Mouse (Mus musculus) MEL (cell line): ENCODE measurements around the gene Gatad2a. TPM values are rescaled to one million over a fixed set of nuclear protein-coding genes. Genes with fewer than 3 reads are reported as not detected.

Experiments
- DNase-seq: peaks from one replicate; pipeline ENCODE4 v3.0.0; 2011; ENCODE audit warnings: low read depth, low spot score
- H3K27ac ChIP-seq: 2 replicates; pipeline ENCODE4 v1.5.1; 2012; ENCODE audit warnings: low read depth, mild to moderate bottlenecking, control low read depth, low read length, moderate library complexity; ENCODE audit not compliant: control insufficient read depth
- H3K27me3 ChIP-seq, 2 experiments: fragments of 150-350 bp in 1 of 2; sonication (generic) in 1 of 2; 2 replicates each; pipeline ENCODE4 v1.6.1; 2012; ENCODE audit warnings: low read length in 2 of 2, mild to moderate bottlenecking in 2 of 2, improper control_type of control experiment in 1 of 2, moderate library complexity in 1 of 2; ENCODE audit not compliant: insufficient read depth in 2 of 2, control insufficient read depth in 1 of 2
- H3K36me3 ChIP-seq, 2 experiments: 2 replicates each; pipeline ENCODE4 v1.6.1; 2012 to 2014; ENCODE audit warnings: low read length in 2 of 2, improper control_type of control experiment in 1 of 2, inconsistent platforms in 1 of 2, mild to moderate bottlenecking in 1 of 2; ENCODE audit not compliant: insufficient read depth in 2 of 2, control insufficient read depth in 1 of 2
- H3K4me1 ChIP-seq, 2 experiments: fragments of 150-350 bp in 1 of 2; sonication (generic) in 1 of 2; 2 replicates each; pipeline ENCODE4 v1.6.1; 2012; ENCODE audit warnings: low read length in 2 of 2, improper control_type of control experiment in 1 of 2, mild to moderate bottlenecking in 1 of 2; ENCODE audit not compliant: insufficient read depth in 2 of 2, control insufficient read depth in 1 of 2
- H3K4me3 ChIP-seq, 2 experiments: fragments of 150-350 bp in 1 of 2; sonication (generic) in 1 of 2; 2 replicates each; pipeline ENCODE4 v1.5.1; 2012; ENCODE audit warnings: low read depth in 2 of 2, low read length in 2 of 2, mild to moderate bottlenecking in 2 of 2, moderate library complexity in 2 of 2, control low read depth in 1 of 2, improper control_type of control experiment in 1 of 2; ENCODE audit not compliant: control insufficient read depth in 1 of 2, insufficient read depth in 1 of 2
- H3K79me2 ChIP-seq: 2 replicates; pipeline ENCODE4 v1.6.1; 2012; ENCODE audit warnings: mild to moderate bottlenecking, low read length, moderate library complexity; ENCODE audit not compliant: control insufficient read depth, poor library complexity, insufficient read depth
- H3K9ac ChIP-seq: 2 replicates; pipeline ENCODE4 v1.6.1; 2012; ENCODE audit warnings: low read depth, mild to moderate bottlenecking, control low read depth, low read length, moderate library complexity; ENCODE audit not compliant: control insufficient read depth, poor library complexity, severe bottlenecking
- H3K9me3 ChIP-seq: fragments of 150-350 bp; sonication (generic); replicated peaks from 2 replicates; pipeline ENCODE4 v1.6.1; 2012; ENCODE audit warnings: mild to moderate bottlenecking, low read length, improper control_type of control experiment, moderate library complexity; ENCODE audit not compliant: insufficient read depth
- BHLHE40 ChIP-seq: IDR thresholded peaks from 2 replicates; pipeline ENCODE4 v1.6.1; 2012; ENCODE audit warnings: low read depth, mild to moderate bottlenecking, inconsistent platforms, low read length, improper control_type of control experiment, borderline replicate concordance
- CHD2 ChIP-seq: IDR thresholded peaks from 2 replicates; pipeline ENCODE4 v1.6.1; 2011; ENCODE audit warnings: low read length, improper control_type of control experiment
- CTCF ChIP-seq, 3 experiments: IDR thresholded peaks in 2 of 3; conservative IDR thresholded peaks in 1 of 3; 2 replicates each; pipeline ENCODE4 v1.5.1; 2011 to 2012; ENCODE audit warnings: low read length in 3 of 3, low read depth in 2 of 3, mild to moderate bottlenecking in 2 of 3, improper control_type of control experiment in 1 of 3, inconsistent platforms in 1 of 3, mixed read lengths in 1 of 3, moderate library complexity in 1 of 3; ENCODE audit not compliant: control insufficient read depth in 1 of 3, insufficient read depth in 1 of 3, poor library complexity in 1 of 3, severe bottlenecking in 1 of 3
- ELF1 ChIP-seq: IDR thresholded peaks from 2 replicates; pipeline ENCODE4 v1.6.1; 2014; ENCODE audit warnings: low read depth, mild to moderate bottlenecking, inconsistent platforms, low read length, improper control_type of control experiment, moderate library complexity
- EP300 ChIP-seq, 2 experiments: IDR thresholded peaks; 2 replicates each; pipeline ENCODE4 v1.6.1; 2011; ENCODE audit warnings: improper control_type of control experiment in 2 of 2, low read length in 2 of 2, low read depth in 1 of 2, mild to moderate bottlenecking in 1 of 2
- GABPA ChIP-seq: IDR thresholded peaks from 2 replicates; pipeline ENCODE4 v1.6.1; 2012; ENCODE audit warnings: low read depth, mild to moderate bottlenecking, inconsistent platforms, low read length, improper control_type of control experiment, moderate library complexity
- JUND ChIP-seq: IDR thresholded peaks from 2 replicates; pipeline ENCODE4 v1.6.1; 2011; ENCODE audit warnings: low read depth, mild to moderate bottlenecking, improper control_type of control experiment, low read length
- KAT2A ChIP-seq: conservative IDR thresholded peaks from 2 replicates; pipeline ENCODE4 v1.6.1; 2012; ENCODE audit warnings: low read depth, low read length, improper control_type of control experiment, inconsistent platforms
- MAFK ChIP-seq: IDR thresholded peaks from 2 replicates; pipeline ENCODE4 v1.6.1; 2011; ENCODE audit warnings: low read depth, mild to moderate bottlenecking, low read length, improper control_type of control experiment, borderline replicate concordance
- MYB ChIP-seq: IDR thresholded peaks from 2 replicates; pipeline ENCODE4 v1.6.1; 2011; ENCODE audit warnings: mild to moderate bottlenecking, low read depth, low read length, improper control_type of control experiment
- MYC ChIP-seq: IDR thresholded peaks from 2 replicates; pipeline ENCODE4 v1.6.1; 2011; ENCODE audit warnings: low read depth, mild to moderate bottlenecking, low read length, improper control_type of control experiment, moderate library complexity
- RAD21 ChIP-seq: IDR thresholded peaks from 2 replicates; pipeline ENCODE4 v1.6.1; 2011; ENCODE audit warnings: mild to moderate bottlenecking, low read depth, low read length, improper control_type of control experiment
- RCOR1 ChIP-seq: IDR thresholded peaks from 2 replicates; pipeline ENCODE4 v1.6.1; 2012; ENCODE audit warnings: low read depth, mild to moderate bottlenecking, inconsistent platforms, low read length, improper control_type of control experiment
- SMC3 ChIP-seq: IDR thresholded peaks from 2 replicates; pipeline ENCODE4 v1.6.1; 2011; ENCODE audit warnings: low read depth, low read length, improper control_type of control experiment
- TBP ChIP-seq: IDR thresholded peaks from 2 replicates; pipeline ENCODE4 v1.8.0; 2011; ENCODE audit warnings: low read depth, low read length, improper control_type of control experiment
- TCF12 ChIP-seq: IDR thresholded peaks from 2 replicates; pipeline ENCODE4 v1.6.1; 2014; ENCODE audit warnings: low read depth, mild to moderate bottlenecking, inconsistent platforms, low read length, improper control_type of control experiment, moderate library complexity
- UBTF ChIP-seq: IDR thresholded peaks from 2 replicates; pipeline ENCODE4 v1.6.1; 2012; ENCODE audit warnings: low read depth, mild to moderate bottlenecking, inconsistent platforms, low read length, improper control_type of control experiment, moderate library complexity, borderline replicate concordance; ENCODE audit not compliant: insufficient read depth
- ZC3H11A ChIP-seq: IDR thresholded peaks from 2 replicates; pipeline ENCODE4 v1.6.1; 2012; ENCODE audit warnings: low read depth, mild to moderate bottlenecking, inconsistent platforms, low read length, improper control_type of control experiment
- ZMIZ1 ChIP-seq: IDR thresholded peaks from 2 replicates; pipeline ENCODE4 v1.6.1; 2012; ENCODE audit warnings: low read depth, mild to moderate bottlenecking, inconsistent platforms, low read length, improper control_type of control experiment, moderate library complexity
- polyA plus RNA-seq, 2 experiments: library from polyadenylated mRNA; stranded (reverse) in 1 of 2; unstranded in 1 of 2; fragments of >175 nt in 1 of 2; fragments of >200 nt in 1 of 2; gene quantifications; 2 replicates each; pipeline versions ENCODE4 v1.2.1 to v1.2.4; 2012; ENCODE audit warnings: low replicate concordance in 2 of 2, low read depth in 1 of 2; ENCODE audit not compliant: insufficient read length in 2 of 2, insufficient read depth in 1 of 2, missing spikeins in 1 of 2
- total RNA-seq: library from RNA; depleted of rRNA; stranded (reverse); fragments of 300-350 nt; gene quantifications from 2 replicates; pipeline ENCODE4 v1.2.3, GENCODE M21; 2012

Gatad2a gene
- total and polyA plus RNA-seq, 3 experiments = 38.0 to 129 (median 111) TPM

- TF ChIP-seq CHD2 (no peak), MYB (no peak), RAD21 (no peak), ZMIZ1 (no peak), BHLHE40 (no peak), MAFK (no peak), RCOR1 (no peak), CTCF (IDR thresholded peaks at IDR 0.05 in 2 of 3, conservative IDR thresholded peaks at IDR 0.05 in 1 of 3; ENCODE audit: control insufficient read depth in 1 of 3, insufficient read depth in 1 of 3, low read depth in 2 of 3, low read length in 3 of 3, poor library complexity in 1 of 3, severe bottlenecking in 1 of 3) (no peak), MYC (no peak), EP300 (IDR thresholded peaks at IDR 0.05; ENCODE audit: low read depth in 1 of 2, low read length in 2 of 2) (no peak), UBTF (no peak), ZC3H11A (no peak), ELF1 (no peak), TBP (no peak), KAT2A (no peak), TCF12 (no peak), JUND (no peak), GABPA (no peak)
- Histone ChIP-seq H3K27me3 (no peaks in the 10 kb centered on the region), H3K27ac (no peak overlapping the region), H3K79me2 (no peaks in the 10 kb centered on the region), H3K9me3 (no peaks in the 10 kb centered on the region), H3K9ac (no peak overlapping the region), H3K36me3 (no peaks in the 10 kb centered on the region), H3K4me3 (no peak overlapping the region), H3K4me1 (no peaks in the 10 kb centered on the region)
- DNase-seq = no peak
Measured at GRCm38 (mm10) chr8:69877992-69878391, 118.2 kb downstream of the Gatad2a start.

GRCm38 (mm10) chr8:69877396-69877795 lies 118.8 kb downstream of the Gatad2a start:
- Histone ChIP-seq H3K4me3 (no peak overlapping the region), H3K79me2 (no peaks in the 10 kb centered on the region), H3K9ac (no peak overlapping the region), H3K4me1 (no peaks in the 10 kb centered on the region), H3K27me3 (no peaks in the 10 kb centered on the region), H3K36me3 (no peaks in the 10 kb centered on the region), H3K27ac (no peak overlapping the region), H3K9me3 (no peaks in the 10 kb centered on the region)
- no peak for DNase-seq
- TF ChIP-seq TCF12 (no peak), RCOR1 (no peak), EP300 (IDR thresholded peaks at IDR 0.05; ENCODE audit: low read depth in 1 of 2, low read length in 2 of 2) (no peak), MYB (no peak), SMC3 (no peak)
